Mouse (Mus musculus) mesoderm, embryonic 11.5 days (tissue): ENCODE data around the gene Fam98c.
"Not testable (repeated sequence)": the region's sequence is repeated elsewhere in the genome, so short reads cannot be mapped to it uniquely, and the experiment has no call there.

Experiments used
- DNase-seq: peaks from one replicate; pipeline ENCODE4 v3.0.0-alpha.2; 2012; ENCODE audit warnings: low read depth, low spot score

Fam98c gene

GRCm38 (mm10) chr7:29155838-29156782 lies at the start of gene Fam98c:
Fam98c (minus strand) TSS chr7:29156234.
- DNase-seq: peak; percentile 86

GRCm38 (mm10) chr7:29202577-29202976 lies 46.5 kb upstream of the Fam98c start:
- no peak for DNase-seq

GRCm38 (mm10) chr7:29194230-29194629 lies 38.2 kb upstream of the Fam98c start:
- not testable (repeated sequence) for DNase-seq

- DNase-seq: not testable (repeated sequence)
Measured at GRCm38 (mm10) chr7:29181323-29181722, 25.3 kb upstream of the Fam98c start.

GRCm38 (mm10) chr7:29180854-29181236 lies 24.8 kb upstream of the Fam98c start:
- no peak for DNase-seq

GRCm38 (mm10) chr7:29180077-29180853 lies 24.2 kb upstream of the Fam98c start, which contains the start of gene Psmd8:
Psmd8 (minus strand) TSS chr7:29180701.
- peak; percentile 99 for DNase-seq

- no peak for DNase-seq
Measured at GRCm38 (mm10) chr7:29179323-29179722, 23.3 kb upstream of the Fam98c start.

- DNase-seq: no peak
Measured at GRCm38 (mm10) chr7:29178106-29178505, 22.1 kb upstream of the Fam98c start.

GRCm38 (mm10) chr7:29172390-29173016 lies 16.5 kb upstream of the Fam98c start:
- no peak for DNase-seq

- DNase-seq: no peak
Measured at GRCm38 (mm10) chr7:29171562-29172097, 15.6 kb upstream of the Fam98c start.

- no peak for DNase-seq
Measured at GRCm38 (mm10) chr7:29170755-29171561, 14.9 kb upstream of the Fam98c start.

GRCm38 (mm10) chr7:29170066-29170754 lies 14.2 kb upstream of the Fam98c start, which contains the start of the genes Ggn and Spred3:
Ggn (plus strand) TSS chr7:29170210.
Spred3 (minus strand) TSS chr7:29170411.
- peak; percentile 73 for DNase-seq

GRCm38 (mm10) chr7:29169231-29170065 lies 13.4 kb upstream of the Fam98c start:
- peak; percentile 90 for DNase-seq

- peak; percentile 61 for DNase-seq
Measured at GRCm38 (mm10) chr7:29168791-29169230, 12.8 kb upstream of the Fam98c start.

GRCm38 (mm10) chr7:29168121-29168695 lies 12.2 kb upstream of the Fam98c start:
- no peak for DNase-seq

GRCm38 (mm10) chr7:29167656-29168055 lies 11.6 kb upstream of the Fam98c start:
- no peak for DNase-seq

- DNase-seq: peak; percentile 33
Measured at GRCm38 (mm10) chr7:29162750-29163525, 6.9 kb upstream of the Fam98c start.

- no peak for DNase-seq
Measured at GRCm38 (mm10) chr7:29162294-29162693, 6.3 kb upstream of the Fam98c start.
